Mouse (Mus musculus) liver, embryonic 13.5 days (tissue): ENCODE results near the gene Rack1. TPM values are rescaled to one million over a fixed set of nuclear protein-coding genes. Genes with fewer than 3 reads are reported as not detected.

ENCODE experiments used
- ATAC-seq: fragments of 200-750 bp; cut with Nextera tagmentation; 2 replicates; pipeline ENCODE4 v1.8.0; 2017; ENCODE audit warnings: low read depth, mild to moderate bottlenecking, moderate number of reproducible peaks, moderate library complexity
- DNase-seq: peaks from one replicate; pipeline ENCODE4 v3.0.0; 2022
- H3K27ac ChIP-seq: fragments of 300-500 bp; sonication (generic); 2 replicates; pipeline ENCODE4 v1.5.1; 2015; ENCODE audit warnings: moderate library complexity, mild to moderate bottlenecking, inconsistent platforms
- H3K27me3 ChIP-seq: fragments of 300-500 bp; sonication (generic); 2 replicates; pipeline ENCODE4 v1.6.1; 2015; ENCODE audit warnings: mild to moderate bottlenecking, inconsistent platforms
- H3K36me3 ChIP-seq: fragments of 300-500 bp; sonication (generic); 2 replicates; pipeline ENCODE4 v1.6.1; 2015; ENCODE audit warnings: mild to moderate bottlenecking, inconsistent platforms
- H3K4me1 ChIP-seq: fragments of 300-500 bp; sonication (generic); replicated peaks from 2 replicates; pipeline ENCODE4 v1.6.1; 2015; ENCODE audit warnings: inconsistent platforms
- H3K4me2 ChIP-seq: fragments of 300-500 bp; sonication (generic); 2 replicates; pipeline ENCODE4 v1.6.1; 2015; ENCODE audit warnings: inconsistent platforms, mild to moderate bottlenecking, moderate library complexity
- H3K4me3 ChIP-seq: fragments of 300-500 bp; sonication (generic); replicated peaks from 2 replicates; pipeline ENCODE4 v1.5.1; 2015; ENCODE audit warnings: mild to moderate bottlenecking, inconsistent platforms
- H3K9ac ChIP-seq: fragments of 300-500 bp; sonication (generic); 2 replicates; pipeline ENCODE4 v1.6.1; 2015; ENCODE audit warnings: mild to moderate bottlenecking, inconsistent platforms
- H3K9me3 ChIP-seq: fragments of 300-500 bp; sonication (generic); replicated peaks from 2 replicates; pipeline ENCODE4 v1.6.1; 2016; ENCODE audit warnings: inconsistent platforms
- WGBS: fragments of 180-500 bp; shearing (Covaris S2); methylation state at CpG from one replicate; pipeline ENCODE4 v1.1.7; 2015; ENCODE audit not compliant: insufficient replicate concordance; 5-methylcytosine and 5-hydroxymethylcytosine counted together
- polyA plus RNA-seq: library from polyadenylated mRNA; unstranded; fragments of >200 nt; fragmentation: Nextera tagmentation; extraction: Ambion mirVana; gene quantifications from 2 replicates; pipeline ENCODE4 v1.2.1, GENCODE M21; 2015

Gene Rack1
- polyA plus RNA-seq, 1 experiment from 2014 or later, result 710 TPM

DNA sequence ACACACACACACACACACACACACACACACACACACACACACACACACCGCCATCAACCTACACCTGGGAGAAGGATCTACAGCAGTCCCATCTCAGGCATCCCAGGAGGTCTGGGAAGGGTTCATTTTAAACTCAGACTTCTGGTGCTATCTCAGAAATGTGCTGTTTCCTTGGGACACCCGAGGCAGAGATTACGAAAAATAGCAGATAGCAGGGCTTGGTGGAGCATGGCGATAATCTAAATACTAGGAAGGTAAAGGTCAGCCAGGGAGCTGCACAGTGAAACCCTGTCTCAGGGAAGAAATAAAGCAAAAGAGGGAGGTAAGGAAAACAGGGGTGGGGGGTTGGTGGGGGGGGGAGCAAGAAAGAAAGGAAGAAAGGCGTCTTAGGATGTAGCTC lies 2.8 kb upstream of the Rack1 start:
- Histone ChIP-seq H3K27ac (peak overlapping the region; percentile 94), H3K36me3 (peaks cover 13% of the 10 kb centered on the region), H3K4me2 (peak overlapping the region; percentile 84), H3K4me3 (0 out of 2 replicates have a peak overlapping the region, but pooled peaks have one; percentile 88), H3K27me3 (no peaks in the 10 kb centered on the region), H3K9me3 (no peaks in the 10 kb centered on the region), H3K9ac (peak overlapping the region; percentile 92), H3K4me1 (peaks cover 41% of the 10 kb centered on the region)
- ATAC-seq (peak; percentile 11; the same call in 1 of the 2 replicates), DNase-seq (no peak)
- 24% methylated on average over 5 of the region's 5 CpGs for WGBS

GRCm38 (mm10) chr11:48798308-48798707 lies 1.8 kb upstream of the Rack1 start:
- H3K36me3 ChIP-seq, result peaks cover 23% of the 10 kb centered on the region
- H3K4me3 ChIP-seq, result peak overlapping the region; percentile 88
- H3K9me3 ChIP-seq, result no peaks in the 10 kb centered on the region
- peak overlapping the region; percentile 94 for H3K27ac ChIP-seq
- peak overlapping the region; percentile 92 for H3K9ac ChIP-seq
- WGBS, result 36% methylated on average over 7 of the region's 7 CpGs
- DNase-seq, result no peak
- peaks cover 51% of the 10 kb centered on the region for H3K4me1 ChIP-seq
- ATAC-seq, result no peak
- no peaks in the 10 kb centered on the region for H3K27me3 ChIP-seq
- peak overlapping the region; percentile 84 for H3K4me2 ChIP-seq

- Histone ChIP-seq H3K27me3 (no peaks in the 10 kb centered on the region), H3K9me3 (no peaks in the 10 kb centered on the region), H3K27ac (peak overlapping the region; percentile 94), H3K36me3 (peaks cover 33% of the 10 kb centered on the region), H3K4me1 (peaks cover 60% of the 10 kb centered on the region), H3K4me2 (peak overlapping the region; percentile 84), H3K9ac (peak overlapping the region; percentile 92), H3K4me3 (peak overlapping the region; percentile 88)
- DNase-seq (no peak), ATAC-seq (peak; percentile 1; the same call in 1 of the 2 replicates)
- WGBS, result 5% methylated on average over 18 of the region's 18 CpGs
Observed at GRCm38 (mm10) chr11:48798984-48799920, 880 bp upstream of the Rack1 start.

- Histone ChIP-seq H3K4me3 (peak overlapping the region; percentile 88), H3K4me2 (peak overlapping the region; percentile 84), H3K9me3 (no peaks in the 10 kb centered on the region), H3K36me3 (peaks cover 61% of the 10 kb centered on the region), H3K4me1 (peaks cover 69% of the 10 kb centered on the region), H3K9ac (peak overlapping the region; percentile 92), H3K27me3 (no peaks in the 10 kb centered on the region), H3K27ac (peak overlapping the region; percentile 94)
- DNase-seq, result no peak
- 50% methylated on average over 17 of the region's 17 CpGs for WGBS
- ATAC-seq, result no peak
Observed at GRCm38 (mm10) chr11:48801831-48802772, 2.0 kb downstream of the Rack1 start.

DNA sequence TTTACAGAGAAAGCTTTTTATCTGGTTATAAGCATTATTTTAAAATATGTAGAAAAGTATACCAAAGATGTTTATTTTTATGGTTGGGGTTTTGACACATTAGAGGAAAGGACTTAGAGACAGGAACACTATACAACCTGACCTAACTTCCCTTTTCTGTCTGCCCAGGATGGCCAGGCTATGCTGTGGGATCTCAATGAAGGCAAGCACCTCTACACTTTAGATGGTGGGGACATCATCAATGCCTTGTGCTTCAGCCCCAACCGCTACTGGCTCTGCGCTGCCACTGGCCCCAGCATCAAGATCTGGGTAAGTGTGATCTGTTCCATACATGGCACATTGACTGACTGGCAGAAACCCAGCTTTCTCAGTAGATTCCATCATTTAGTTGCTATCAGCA lies 3.9 kb downstream of the Rack1 start:
- peaks cover 80% of the 10 kb centered on the region for H3K36me3 ChIP-seq
- ATAC-seq (no peak), DNase-seq (no peak)
- peaks cover 55% of the 10 kb centered on the region for H3K4me1 ChIP-seq
- no peak overlapping the region for H3K4me3 ChIP-seq
- H3K9me3 ChIP-seq, result no peaks in the 10 kb centered on the region
- H3K27me3 ChIP-seq, result no peaks in the 10 kb centered on the region
- H3K27ac ChIP-seq, result 0 out of 2 replicates have a peak overlapping the region, but pooled peaks have one; percentile 7
- H3K4me2 ChIP-seq, result no peak overlapping the region
- 91% methylated on average over 2 of the region's 2 CpGs for WGBS
- 0 out of 2 replicates have a peak overlapping the region, but pooled peaks have one; percentile 11 for H3K9ac ChIP-seq

DNA sequence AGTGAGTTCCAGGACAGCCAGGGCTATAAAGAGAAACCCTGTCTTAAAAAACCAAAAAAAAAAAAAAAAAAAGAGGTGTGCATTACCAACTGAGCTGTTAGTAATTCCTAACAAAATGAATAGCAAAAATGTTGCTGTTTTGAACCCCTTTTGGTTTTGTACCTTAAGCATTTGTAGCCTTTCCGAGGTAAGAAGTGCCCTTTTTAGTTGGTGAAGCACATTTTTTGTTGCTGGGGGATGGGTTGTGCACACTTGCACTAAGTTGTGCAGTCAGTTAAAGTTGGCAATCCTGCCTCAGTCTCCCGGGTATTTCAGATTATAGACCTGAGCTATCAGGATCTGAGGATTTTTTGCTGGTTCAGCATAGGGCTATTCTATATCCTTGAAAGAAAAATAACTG lies 4.8 kb downstream of the Rack1 start:
- no peak overlapping the region for H3K27ac ChIP-seq
- WGBS, result 70% methylated on average over 2 of the region's 2 CpGs
- H3K4me3 ChIP-seq, result no peak overlapping the region
- H3K9ac ChIP-seq, result no peak overlapping the region
- no peaks in the 10 kb centered on the region for H3K9me3 ChIP-seq
- H3K4me1 ChIP-seq, result peaks cover 57% of the 10 kb centered on the region
- no peak for ATAC-seq
- H3K36me3 ChIP-seq, result peaks cover 89% of the 10 kb centered on the region
- no peak overlapping the region for H3K4me2 ChIP-seq
- no peaks in the 10 kb centered on the region for H3K27me3 ChIP-seq
- no peak for DNase-seq

- ATAC-seq (peak; percentile 71), DNase-seq (no peak)
- Histone ChIP-seq H3K4me3 (no peak overlapping the region), H3K27ac (peak overlapping the region; percentile 56), H3K9ac (no peak overlapping the region), H3K4me1 (peaks cover 47% of the 10 kb centered on the region), H3K9me3 (no peaks in the 10 kb centered on the region), H3K4me2 (no peak overlapping the region), H3K27me3 (no peaks in the 10 kb centered on the region), H3K36me3 (peaks cover 99% of the 10 kb centered on the region)
- WGBS, result 41% methylated on average over 21 of the region's 21 CpGs
Observed at GRCm38 (mm10) chr11:48806856-48807562, 6.9 kb downstream of the Rack1 start.

DNA sequence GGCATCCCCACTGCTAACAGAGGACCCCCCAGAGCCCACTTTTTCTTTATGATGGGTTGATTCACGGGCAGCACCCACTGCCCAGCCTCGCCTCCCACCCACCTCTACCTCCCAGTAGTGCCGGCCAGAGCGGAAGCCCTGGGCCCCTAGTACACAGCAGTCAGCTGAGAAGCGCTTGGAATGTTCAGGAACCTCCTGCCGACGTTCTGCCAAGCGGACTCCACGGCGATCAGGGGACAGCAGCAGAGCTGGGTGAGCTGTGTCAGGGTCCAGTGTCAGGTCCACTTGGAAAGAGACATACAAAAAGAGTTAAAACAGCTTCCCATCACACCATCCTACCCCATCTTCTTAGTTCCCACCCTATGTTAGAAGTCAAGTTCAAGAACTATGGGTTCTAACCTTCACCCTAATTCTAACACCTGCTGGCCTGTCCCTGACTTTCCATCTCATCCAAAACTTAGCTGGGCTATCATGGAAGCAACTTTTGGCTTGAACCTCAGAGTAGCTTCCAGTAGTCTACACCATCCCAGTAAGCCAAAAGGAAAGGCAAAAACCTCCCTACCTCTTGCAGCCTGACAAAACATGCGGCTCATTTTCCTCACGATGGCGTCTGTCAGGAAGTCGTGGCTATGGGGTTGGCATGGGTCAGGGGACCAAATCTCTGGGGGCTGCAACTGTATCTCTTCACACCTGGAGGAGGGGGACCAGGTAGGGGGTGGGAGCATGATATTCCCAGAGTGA lies 7.6 kb downstream of the Rack1 start:
- Histone ChIP-seq H3K4me3 (no peak overlapping the region), H3K27ac (peak overlapping the region; percentile 44), H3K36me3 (peaks cover 99% of the 10 kb centered on the region), H3K4me1 (peaks cover 39% of the 10 kb centered on the region), H3K9me3 (no peaks in the 10 kb centered on the region), H3K9ac (no peak overlapping the region), H3K4me2 (no peak overlapping the region), H3K27me3 (no peaks in the 10 kb centered on the region)
- 49% methylated on average over 14 of the region's 14 CpGs for WGBS
- DNase-seq (no peak), ATAC-seq (no peak; the same call in 1 of the 2 replicates)

GRCm38 (mm10) chr11:48808304-48808646 lies 8.1 kb downstream of the Rack1 start:
- Histone ChIP-seq H3K36me3 (peaks cover 99% of the 10 kb centered on the region), H3K27me3 (no peaks in the 10 kb centered on the region), H3K27ac (no peak overlapping the region; the same call in 1 of the 2 replicates), H3K9me3 (no peaks in the 10 kb centered on the region), H3K9ac (no peak overlapping the region), H3K4me1 (peaks cover 34% of the 10 kb centered on the region), H3K4me3 (no peak overlapping the region), H3K4me2 (no peak overlapping the region)
- no peak for DNase-seq
- ATAC-seq, result no peak

- 72% methylated on average over 16 of the region's 16 CpGs for WGBS
- peaks cover 33% of the 10 kb centered on the region for H3K4me1 ChIP-seq
- H3K27ac ChIP-seq, result no peak overlapping the region
- no peaks in the 10 kb centered on the region for H3K9me3 ChIP-seq
- no peak overlapping the region for H3K9ac ChIP-seq
- no peak overlapping the region for H3K4me3 ChIP-seq
- no peak for ATAC-seq
- no peak for DNase-seq
- H3K4me2 ChIP-seq, result no peak overlapping the region
- no peaks in the 10 kb centered on the region for H3K27me3 ChIP-seq
- H3K36me3 ChIP-seq, result peaks cover 95% of the 10 kb centered on the region
Observed at GRCm38 (mm10) chr11:48808737-48809433, 8.8 kb downstream of the Rack1 start.
